Mouse (Mus musculus) MEL (cell line): ENCODE data around the gene Decr2. TPM values are rescaled to one million over a fixed set of nuclear protein-coding genes. Genes with fewer than 3 reads are reported as not detected.

Experiments used
- DNase-seq: peaks from one replicate; pipeline ENCODE4 v3.0.0; 2011; ENCODE audit warnings: low read depth, low spot score
- H3K27ac ChIP-seq: 2 replicates; pipeline ENCODE4 v1.5.1; 2012; ENCODE audit warnings: low read depth, mild to moderate bottlenecking, control low read depth, low read length, moderate library complexity; ENCODE audit not compliant: control insufficient read depth
- H3K27me3 ChIP-seq, 2 experiments: fragments of 150-350 bp in 1 of 2; sonication (generic) in 1 of 2; 2 replicates each; pipeline ENCODE4 v1.6.1; 2012; ENCODE audit warnings: low read length in 2 of 2, mild to moderate bottlenecking in 2 of 2, improper control_type of control experiment in 1 of 2, moderate library complexity in 1 of 2; ENCODE audit not compliant: insufficient read depth in 2 of 2, control insufficient read depth in 1 of 2
- H3K36me3 ChIP-seq, 2 experiments: 2 replicates each; pipeline ENCODE4 v1.6.1; 2012 to 2014; ENCODE audit warnings: low read length in 2 of 2, improper control_type of control experiment in 1 of 2, inconsistent platforms in 1 of 2, mild to moderate bottlenecking in 1 of 2; ENCODE audit not compliant: insufficient read depth in 2 of 2, control insufficient read depth in 1 of 2
- H3K4me1 ChIP-seq, 2 experiments: fragments of 150-350 bp in 1 of 2; sonication (generic) in 1 of 2; 2 replicates each; pipeline ENCODE4 v1.6.1; 2012; ENCODE audit warnings: low read length in 2 of 2, improper control_type of control experiment in 1 of 2, mild to moderate bottlenecking in 1 of 2; ENCODE audit not compliant: insufficient read depth in 2 of 2, control insufficient read depth in 1 of 2
- H3K4me3 ChIP-seq, 2 experiments: fragments of 150-350 bp in 1 of 2; sonication (generic) in 1 of 2; 2 replicates each; pipeline ENCODE4 v1.5.1; 2012; ENCODE audit warnings: low read depth in 2 of 2, low read length in 2 of 2, mild to moderate bottlenecking in 2 of 2, moderate library complexity in 2 of 2, control low read depth in 1 of 2, improper control_type of control experiment in 1 of 2; ENCODE audit not compliant: control insufficient read depth in 1 of 2, insufficient read depth in 1 of 2
- H3K79me2 ChIP-seq: 2 replicates; pipeline ENCODE4 v1.6.1; 2012; ENCODE audit warnings: mild to moderate bottlenecking, low read length, moderate library complexity; ENCODE audit not compliant: control insufficient read depth, poor library complexity, insufficient read depth
- H3K9ac ChIP-seq: 2 replicates; pipeline ENCODE4 v1.6.1; 2012; ENCODE audit warnings: low read depth, mild to moderate bottlenecking, control low read depth, low read length, moderate library complexity; ENCODE audit not compliant: control insufficient read depth, poor library complexity, severe bottlenecking
- H3K9me3 ChIP-seq: fragments of 150-350 bp; sonication (generic); replicated peaks from 2 replicates; pipeline ENCODE4 v1.6.1; 2012; ENCODE audit warnings: mild to moderate bottlenecking, low read length, improper control_type of control experiment, moderate library complexity; ENCODE audit not compliant: insufficient read depth
- BHLHE40 ChIP-seq: IDR thresholded peaks from 2 replicates; pipeline ENCODE4 v1.6.1; 2012; ENCODE audit warnings: low read depth, mild to moderate bottlenecking, inconsistent platforms, low read length, improper control_type of control experiment, borderline replicate concordance
- CTCF ChIP-seq, 3 experiments: IDR thresholded peaks in 2 of 3; conservative IDR thresholded peaks in 1 of 3; 2 replicates each; pipeline ENCODE4 v1.5.1; 2011 to 2012; ENCODE audit warnings: low read length in 3 of 3, low read depth in 2 of 3, mild to moderate bottlenecking in 2 of 3, improper control_type of control experiment in 1 of 3, inconsistent platforms in 1 of 3, mixed read lengths in 1 of 3, moderate library complexity in 1 of 3; ENCODE audit not compliant: control insufficient read depth in 1 of 3, insufficient read depth in 1 of 3, poor library complexity in 1 of 3, severe bottlenecking in 1 of 3
- E2F4 ChIP-seq: IDR thresholded peaks from 2 replicates; pipeline ENCODE4 v1.6.1; 2011; ENCODE audit warnings: low read depth, low read length, improper control_type of control experiment, borderline replicate concordance
- ELF1 ChIP-seq: IDR thresholded peaks from 2 replicates; pipeline ENCODE4 v1.6.1; 2014; ENCODE audit warnings: low read depth, mild to moderate bottlenecking, inconsistent platforms, low read length, improper control_type of control experiment, moderate library complexity
- EP300 ChIP-seq, 2 experiments: IDR thresholded peaks; 2 replicates each; pipeline ENCODE4 v1.6.1; 2011; ENCODE audit warnings: improper control_type of control experiment in 2 of 2, low read length in 2 of 2, low read depth in 1 of 2, mild to moderate bottlenecking in 1 of 2
- ETS1 ChIP-seq: IDR thresholded peaks from 2 replicates; pipeline ENCODE4 v1.6.1; 2012; ENCODE audit warnings: low read depth, mild to moderate bottlenecking, inconsistent platforms, low read length, improper control_type of control experiment, moderate library complexity
- GATA1 ChIP-seq: IDR thresholded peaks from 2 replicates; pipeline ENCODE4 v1.6.1; 2011; ENCODE audit warnings: low read depth, low read length, improper control_type of control experiment
- HCFC1 ChIP-seq: IDR thresholded peaks from 2 replicates; pipeline ENCODE4 v1.6.1; 2012; ENCODE audit warnings: low read depth, mild to moderate bottlenecking, inconsistent platforms, low read length, improper control_type of control experiment, moderate library complexity
- JUND ChIP-seq: IDR thresholded peaks from 2 replicates; pipeline ENCODE4 v1.6.1; 2011; ENCODE audit warnings: low read depth, mild to moderate bottlenecking, improper control_type of control experiment, low read length
- MAFK ChIP-seq: IDR thresholded peaks from 2 replicates; pipeline ENCODE4 v1.6.1; 2011; ENCODE audit warnings: low read depth, mild to moderate bottlenecking, low read length, improper control_type of control experiment, borderline replicate concordance
- MAX ChIP-seq: IDR thresholded peaks from 2 replicates; pipeline ENCODE4 v1.6.1; 2011; ENCODE audit warnings: low read length, improper control_type of control experiment
- MEF2A ChIP-seq: IDR thresholded peaks from 2 replicates; pipeline ENCODE4 v1.6.1; 2014; ENCODE audit warnings: low read depth, mild to moderate bottlenecking, inconsistent platforms, low read length, improper control_type of control experiment; ENCODE audit not compliant: poor library complexity, insufficient replicate concordance, severe bottlenecking; ENCODE audit errors: extremely low read depth
- NELFE ChIP-seq: IDR thresholded peaks from 2 replicates; pipeline ENCODE4 v1.6.1; 2011; ENCODE audit warnings: low read depth, low read length, improper control_type of control experiment
- NRF1 ChIP-seq: IDR thresholded peaks from 2 replicates; pipeline ENCODE4 v1.6.1; 2014; ENCODE audit warnings: low read depth, mild to moderate bottlenecking, inconsistent platforms, low read length, improper control_type of control experiment, moderate library complexity; ENCODE audit not compliant: poor library complexity, insufficient read depth, severe bottlenecking
- POLR2A ChIP-seq, 2 experiments: IDR thresholded peaks; 2 replicates each; pipeline ENCODE4 v1.6.1; 2011 to 2012; ENCODE audit warnings: low read length in 2 of 2, mild to moderate bottlenecking in 2 of 2, control low read depth in 1 of 2, improper control_type of control experiment in 1 of 2, low read depth in 1 of 2, moderate library complexity in 1 of 2; ENCODE audit not compliant: control insufficient read depth in 1 of 2, insufficient read depth in 1 of 2, poor library complexity in 1 of 2
- POLR2AphosphoS2 ChIP-seq: IDR thresholded peaks from 2 replicates; pipeline ENCODE4 v1.6.1; 2011; ENCODE audit warnings: low read length, improper control_type of control experiment
- SMC3 ChIP-seq: IDR thresholded peaks from 2 replicates; pipeline ENCODE4 v1.6.1; 2011; ENCODE audit warnings: low read depth, low read length, improper control_type of control experiment
- TCF12 ChIP-seq: IDR thresholded peaks from 2 replicates; pipeline ENCODE4 v1.6.1; 2014; ENCODE audit warnings: low read depth, mild to moderate bottlenecking, inconsistent platforms, low read length, improper control_type of control experiment, moderate library complexity
- ZC3H11A ChIP-seq: IDR thresholded peaks from 2 replicates; pipeline ENCODE4 v1.6.1; 2012; ENCODE audit warnings: low read depth, mild to moderate bottlenecking, inconsistent platforms, low read length, improper control_type of control experiment
- ZMIZ1 ChIP-seq: IDR thresholded peaks from 2 replicates; pipeline ENCODE4 v1.6.1; 2012; ENCODE audit warnings: low read depth, mild to moderate bottlenecking, inconsistent platforms, low read length, improper control_type of control experiment, moderate library complexity
- polyA plus RNA-seq, 2 experiments: library from polyadenylated mRNA; stranded (reverse) in 1 of 2; unstranded in 1 of 2; fragments of >175 nt in 1 of 2; fragments of >200 nt in 1 of 2; gene quantifications; 2 replicates each; pipeline versions ENCODE4 v1.2.1 to v1.2.4; 2012; ENCODE audit warnings: low replicate concordance in 2 of 2, low read depth in 1 of 2; ENCODE audit not compliant: insufficient read length in 2 of 2, insufficient read depth in 1 of 2, missing spikeins in 1 of 2
- total RNA-seq: library from RNA; depleted of rRNA; stranded (reverse); fragments of 300-350 nt; gene quantifications from 2 replicates; pipeline ENCODE4 v1.2.3, GENCODE M21; 2012

Gene Decr2
- total and polyA plus RNA-seq, 3 experiments = 6.5 to 11.3 TPM; not detected in 1

DNA sequence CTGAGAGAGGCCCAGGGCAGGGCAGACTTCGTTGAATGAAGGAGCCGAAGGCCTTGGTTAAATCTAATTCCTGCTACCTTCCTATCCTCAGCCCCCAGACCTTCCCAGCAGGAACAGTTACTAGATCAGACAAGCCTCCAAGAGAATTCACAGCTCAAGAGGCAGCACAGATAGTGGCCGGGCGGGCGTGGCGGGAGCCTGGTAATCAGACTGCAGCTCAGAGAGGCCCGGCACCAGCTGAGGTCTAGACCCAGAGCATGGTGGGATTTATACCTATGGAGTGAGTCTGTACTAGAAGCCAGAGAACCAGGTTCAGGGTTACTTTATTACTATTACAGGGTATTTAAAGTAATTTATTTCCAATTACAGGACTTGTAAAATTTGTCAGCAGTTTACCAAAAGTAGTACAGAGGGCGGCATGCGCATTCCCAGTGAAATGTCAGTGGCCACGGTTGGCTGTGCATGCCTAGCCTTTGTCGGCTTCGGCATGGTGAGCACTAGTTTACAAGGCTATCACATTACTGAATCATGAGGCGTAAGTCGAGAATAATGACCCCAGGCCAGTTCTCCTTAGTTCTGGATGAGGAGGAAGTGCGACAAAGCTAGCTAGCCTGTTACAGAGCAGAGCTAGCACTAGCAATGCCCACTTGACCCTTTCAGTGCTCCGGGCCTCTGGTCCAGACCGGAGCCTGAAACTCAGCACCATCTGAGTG is 35.8 kb downstream of the Decr2 start:
- H3K4me3 ChIP-seq = no peak overlapping the region
- H3K27ac ChIP-seq = no peak overlapping the region
- H3K9me3 ChIP-seq = no peaks in the 10 kb centered on the region
- H3K36me3 ChIP-seq = peaks cover 0 to 7% of the 10 kb centered on the region in 2 experiments; a peak in 1 of 4 replicates
- peak; percentile 57 for DNase-seq
- TF ChIP-seq POLR2A (IDR thresholded peaks at IDR 0.05; ENCODE audit: control insufficient read depth in 1 of 2, insufficient read depth in 1 of 2, low read depth in 1 of 2, low read length in 2 of 2, poor library complexity in 1 of 2) (no peak), EP300 (IDR thresholded peaks at IDR 0.05; ENCODE audit: low read depth in 1 of 2, low read length in 2 of 2) (peak in 1 of 2 experiments; percentile 34; a peak in 1 of 4 replicates)
- H3K4me1 ChIP-seq = peaks cover 0 to 4% of the 10 kb centered on the region in 2 experiments; a peak in 1 of 4 replicates
- no peak overlapping the region for H3K9ac ChIP-seq
- H3K27me3 ChIP-seq = no peaks in the 10 kb centered on the region
- H3K79me2 ChIP-seq = no peaks in the 10 kb centered on the region

DNA sequence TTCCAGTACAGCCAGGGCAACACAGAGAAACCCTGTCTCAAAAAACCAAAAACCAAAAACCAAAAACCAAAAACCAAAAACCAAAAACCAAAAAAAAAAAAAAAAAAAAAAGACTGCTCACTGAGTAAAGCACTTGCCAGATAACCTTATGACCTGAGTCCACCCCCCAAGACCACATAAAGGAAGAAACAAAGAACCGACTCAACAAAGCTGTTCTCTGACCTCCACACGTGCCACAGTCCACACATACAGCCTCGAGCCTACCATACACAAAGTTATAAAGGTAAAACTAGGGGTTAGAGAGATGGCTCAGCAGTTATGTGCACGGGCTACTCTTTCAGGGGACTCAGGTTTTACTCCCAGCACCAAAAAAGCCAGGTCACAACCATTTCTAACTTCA is 37.4 kb downstream of the Decr2 start:
- Histone ChIP-seq H3K27me3 (no peaks in the 10 kb centered on the region), H3K36me3 (peaks cover 0 to 7% of the 10 kb centered on the region in 2 experiments; a peak in 1 of 4 replicates), H3K9me3 (no peaks in the 10 kb centered on the region), H3K27ac (no peak overlapping the region), H3K79me2 (no peaks in the 10 kb centered on the region), H3K9ac (no peak overlapping the region), H3K4me3 (no peak overlapping the region), H3K4me1 (peaks cover 0 to 4% of the 10 kb centered on the region in 2 experiments; a peak in 1 of 4 replicates)
- no peak for DNase-seq
- TF ChIP-seq TCF12 (no peak), CTCF (IDR thresholded peaks at IDR 0.05 in 2 of 3, conservative IDR thresholded peaks at IDR 0.05 in 1 of 3; ENCODE audit: control insufficient read depth in 1 of 3, insufficient read depth in 1 of 3, low read depth in 2 of 3, low read length in 3 of 3, poor library complexity in 1 of 3, severe bottlenecking in 1 of 3) (0 out of 6 replicates have a peak, but pooled peaks of 1 of the 3 experiments have one; percentile 8)

DNA sequence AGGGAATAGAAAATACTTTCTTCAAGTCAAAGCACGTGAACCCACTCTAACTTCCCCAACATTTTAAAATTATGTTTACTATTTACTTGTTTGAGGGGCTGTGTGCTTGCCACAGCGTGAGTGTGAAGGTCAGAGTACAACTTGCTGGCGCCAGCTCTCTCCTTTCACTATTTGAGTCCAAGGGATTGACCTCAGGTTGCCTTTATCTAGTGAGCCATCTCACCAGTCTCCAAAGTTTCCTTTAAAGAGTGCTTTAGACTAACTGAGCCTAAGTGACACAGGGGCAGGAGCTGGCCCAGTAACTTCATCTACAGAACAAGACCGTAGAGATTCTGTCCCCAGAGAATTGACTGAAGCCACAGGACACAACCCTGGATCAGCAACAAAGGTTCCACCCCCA is 38.1 kb downstream of the Decr2 start:
- H3K79me2 ChIP-seq = no peaks in the 10 kb centered on the region
- H3K9me3 ChIP-seq = no peaks in the 10 kb centered on the region
- no peak overlapping the region for H3K4me3 ChIP-seq
- no peak overlapping the region for H3K9ac ChIP-seq
- peaks cover 0 to 4% of the 10 kb centered on the region in 2 experiments; a peak in 1 of 4 replicates for H3K4me1 ChIP-seq
- TF ChIP-seq E2F4 = no peak
- TF ChIP-seq GATA1 = no peak
- no peak for TF ChIP-seq EP300 (IDR thresholded peaks at IDR 0.05; ENCODE audit: low read depth in 1 of 2, low read length in 2 of 2)
- TF ChIP-seq HCFC1 = no peak
- no peak for TF ChIP-seq ZMIZ1
- no peak for TF ChIP-seq JUND
- no peak for TF ChIP-seq POLR2AphosphoS2
- TF ChIP-seq TCF12 = no peak
- no peak for TF ChIP-seq ELF1
- no peak for TF ChIP-seq NRF1
- no peak for TF ChIP-seq MEF2A
- TF ChIP-seq SMC3 = no peak
- no peak for TF ChIP-seq POLR2A (IDR thresholded peaks at IDR 0.05; ENCODE audit: control insufficient read depth in 1 of 2, insufficient read depth in 1 of 2, low read depth in 1 of 2, low read length in 2 of 2, poor library complexity in 1 of 2)
- no peak for TF ChIP-seq BHLHE40
- TF ChIP-seq ETS1 = no peak
- no peak for TF ChIP-seq NELFE
- TF ChIP-seq MAFK = no peak
- TF ChIP-seq MAX = no peak
- no peak for TF ChIP-seq ZC3H11A
- DNase-seq = no peak
- no peak overlapping the region for H3K27ac ChIP-seq
- no peaks in the 10 kb centered on the region for H3K27me3 ChIP-seq
- peaks cover 0 to 7% of the 10 kb centered on the region in 2 experiments; a peak in 1 of 4 replicates for H3K36me3 ChIP-seq
